Mouse (Mus musculus): ENCODE measurements around the gene Olfr312.
"Not testable (repeated sequence)": the region's sequence is repeated elsewhere in the genome, so short reads cannot be mapped to it uniquely, and the experiment has no call there.

DNA sequence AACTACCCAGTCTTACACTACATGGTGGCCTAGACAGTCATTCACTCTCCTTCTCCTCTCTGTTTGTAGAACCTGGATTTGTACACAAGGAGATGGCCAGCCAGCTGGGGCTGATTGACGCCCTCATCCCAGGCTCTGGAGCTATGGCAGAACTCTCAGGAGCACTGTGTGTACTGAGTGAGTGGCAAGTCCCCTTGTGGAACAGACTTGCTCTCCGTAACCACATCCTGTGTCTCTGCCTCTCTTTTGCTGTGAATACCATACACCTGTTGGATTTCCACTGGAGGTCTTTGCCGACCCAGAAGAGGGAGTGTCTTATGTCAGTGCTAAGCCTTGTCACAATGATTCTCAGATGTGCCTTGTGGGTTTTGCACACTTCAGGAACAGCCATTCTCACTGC lies 3.5 kb downstream of the Olfr312 start:
- not testable (repeated sequence) for TF ChIP-seq CTCF, EP300 (IDR thresholded peaks at IDR 0.05; ENCODE audit: low read depth)

All from heart, postnatal 0 days (tissue).